Mouse (Mus musculus) cerebellum, adult 9-11 months (tissue): ENCODE measurements around the gene Pdk4.

Experiments
- DNase-seq: peaks from one replicate; pipeline ENCODE4 v3.0.0; 2022

The Pdk4 gene

DNA sequence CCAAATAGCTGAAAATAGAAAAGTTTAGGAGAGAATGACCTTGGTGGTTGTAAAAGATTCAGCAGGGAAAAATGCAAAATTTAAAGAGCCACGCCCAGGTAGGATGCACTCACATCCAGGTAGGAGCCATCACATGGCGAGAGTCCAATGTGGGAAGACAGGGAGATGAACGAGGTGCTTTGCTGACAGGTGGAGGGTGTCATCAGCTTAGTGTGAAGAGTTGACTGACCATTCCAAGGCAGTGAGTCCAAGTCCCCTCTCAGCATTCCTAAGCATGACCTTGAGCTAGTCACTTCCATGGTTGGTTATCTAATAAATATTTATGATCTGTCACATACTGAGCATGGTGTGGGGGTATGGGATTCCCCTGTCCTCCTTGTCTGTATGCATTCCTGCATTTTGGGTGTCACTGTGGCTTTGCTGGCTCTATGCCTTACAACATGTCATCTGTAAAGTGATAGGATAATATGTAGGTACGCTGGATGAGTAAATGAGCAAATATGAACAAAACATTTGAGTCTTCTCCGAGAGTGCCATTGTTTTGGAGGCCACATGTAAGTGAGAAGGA is 51.7 kb downstream of the Pdk4 start:
- no peak for DNase-seq

DNA sequence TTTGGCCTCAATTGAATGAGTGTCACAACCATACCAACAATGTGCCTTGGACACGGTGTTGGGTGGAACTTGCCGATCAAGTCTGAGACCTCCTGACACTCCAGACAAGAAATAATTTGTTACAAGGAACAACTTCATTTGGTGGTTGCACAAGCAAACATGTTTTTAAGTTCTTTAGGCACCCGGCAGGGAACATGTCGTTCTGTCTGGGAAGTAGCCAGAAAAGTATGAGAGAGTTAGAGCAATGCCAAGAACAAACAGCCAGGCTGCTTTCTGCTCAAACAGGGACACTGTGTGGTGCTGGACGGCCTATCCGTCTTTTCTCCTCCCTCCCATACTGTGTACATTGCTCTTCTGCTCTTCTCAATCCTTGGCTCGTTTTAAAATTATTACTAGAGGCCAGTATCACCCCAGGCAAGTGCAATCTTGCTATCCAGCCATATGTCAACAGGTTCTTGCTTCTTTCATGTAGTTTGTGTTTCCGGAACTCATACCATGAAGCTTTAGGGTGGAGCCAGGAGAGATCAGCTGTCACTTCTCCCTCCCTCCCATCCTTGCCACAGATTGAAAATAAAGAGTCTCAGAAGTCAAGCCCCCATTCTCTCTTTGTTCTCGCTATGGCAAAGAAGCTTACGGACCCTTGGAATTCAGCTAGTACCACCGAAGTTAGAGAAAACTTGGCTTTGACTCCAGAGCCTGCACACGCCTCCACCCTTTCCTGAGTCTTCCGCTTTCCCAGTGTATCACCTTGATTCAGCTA is 52.8 kb downstream of the Pdk4 start:
- DNase-seq, result no peak

DNA sequence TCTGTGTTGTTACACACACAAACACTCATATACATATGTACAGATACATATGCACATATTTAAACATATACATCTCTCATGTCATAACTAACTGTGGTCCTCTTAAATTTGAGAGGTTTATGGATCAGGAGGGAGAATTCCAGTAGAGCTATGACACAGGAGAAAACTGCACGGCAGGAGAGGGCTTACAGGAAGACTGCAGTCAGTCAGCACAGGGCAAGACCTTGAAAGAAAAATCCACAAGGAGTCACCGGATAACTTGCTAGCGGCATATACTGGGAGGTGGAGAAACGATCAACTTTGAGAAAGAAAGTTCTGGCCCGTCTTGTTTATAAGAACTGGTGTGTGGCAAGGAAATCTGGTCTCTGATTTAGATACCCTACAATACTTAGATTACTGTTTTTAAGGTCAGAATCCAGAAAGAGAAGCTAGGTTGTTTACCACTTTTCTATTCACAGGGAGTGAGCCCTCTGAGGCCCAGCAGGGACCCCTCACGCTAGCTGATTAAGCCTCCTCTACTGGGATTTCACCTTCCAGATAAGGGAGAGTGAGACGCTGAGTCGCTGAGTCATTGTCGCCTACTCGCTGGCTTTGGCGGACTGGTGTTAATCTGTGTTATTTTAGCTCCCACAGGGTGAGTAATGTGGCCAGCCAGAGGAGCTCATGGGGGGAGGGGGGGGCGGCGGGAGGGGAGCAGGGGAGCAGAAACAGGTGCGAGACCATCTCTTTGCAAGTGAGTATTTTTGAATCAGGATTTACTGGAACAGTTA is 53.6 kb downstream of the Pdk4 start:
- no peak for DNase-seq

DNA sequence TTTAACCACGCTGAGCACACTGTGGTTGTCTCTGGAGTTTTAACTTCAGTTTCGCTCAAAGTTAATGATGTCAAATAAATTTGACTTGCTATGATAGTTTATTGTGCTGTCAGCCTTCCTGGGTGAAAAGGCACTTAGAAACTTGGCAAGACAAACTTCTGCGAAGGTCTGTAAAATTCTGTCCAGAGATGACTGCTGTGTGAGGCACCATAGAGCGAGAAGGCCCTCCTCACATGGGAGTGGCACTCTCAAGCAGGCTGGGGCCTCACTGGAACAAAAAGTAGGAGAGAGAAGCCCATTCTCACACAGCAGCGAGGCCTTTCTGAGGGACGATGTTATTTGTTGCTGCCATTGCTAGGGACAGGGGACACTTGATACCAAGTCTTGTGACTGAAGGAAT is 54.9 kb downstream of the Pdk4 start:
- DNase-seq, result no peak

DNA sequence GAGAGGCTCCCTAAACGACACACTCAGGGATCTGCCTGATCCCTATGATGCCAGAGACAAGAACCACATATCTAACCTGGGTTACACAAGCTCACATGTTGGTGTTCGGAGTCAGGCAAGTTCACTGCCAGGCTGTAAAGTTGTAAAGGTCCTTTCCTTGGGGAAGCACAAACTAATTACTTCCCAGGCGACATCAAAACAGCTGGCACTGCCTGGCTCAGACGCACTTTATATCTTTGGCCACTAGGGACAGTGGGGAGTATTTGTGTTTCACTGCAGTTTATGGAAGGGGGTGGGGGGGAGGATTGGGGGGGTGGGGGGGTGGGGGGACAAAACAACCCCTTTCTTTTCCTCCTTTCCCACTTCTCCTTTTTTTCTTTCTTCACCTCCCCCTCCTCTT is 58.4 kb downstream of the Pdk4 start:
- DNase-seq, result no peak

DNA sequence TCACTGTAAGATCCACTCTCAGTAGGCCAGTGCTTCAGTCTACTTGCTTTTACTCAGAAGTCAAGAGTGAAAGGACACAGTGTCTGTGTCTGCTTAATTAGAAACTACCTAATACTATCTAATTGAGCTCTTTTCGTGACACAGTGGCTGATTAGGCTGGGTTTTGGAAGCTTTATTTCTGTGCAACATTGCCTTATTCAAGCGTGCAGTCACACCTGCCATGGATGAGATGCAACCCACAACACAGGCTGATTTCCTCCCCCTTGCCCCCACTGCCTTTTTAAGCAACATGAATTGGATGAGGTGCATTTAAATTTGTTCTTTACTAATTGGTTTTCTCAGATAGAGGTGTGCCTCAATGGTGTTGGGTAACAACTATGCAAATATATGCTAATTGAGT is 62.2 kb downstream of the Pdk4 start:
- DNase-seq, result no peak
